Mouse (Mus musculus): ENCODE measurements around the gene Tmtc1. TPM values are rescaled to one million over a fixed set of nuclear protein-coding genes. Genes with fewer than 3 reads are reported as not detected.

The Tmtc1 gene
- polyA plus RNA-seq, 1 experiment from 2014 or later, result 0.81 TPM

- no peak overlapping the region for H3K4me2 ChIP-seq (replicated peaks; ENCODE audit: low read depth)
- H3K4me3 ChIP-seq (ENCODE audit: low read depth, low read length), result no peak overlapping the region
- no peaks in the 10 kb centered on the region for H3K4me1 ChIP-seq (replicated peaks; ENCODE audit: control insufficient read depth, insufficient read depth, low read length)
- H3K27me3 ChIP-seq (replicated peaks; ENCODE audit: control insufficient read depth, insufficient read depth, low read length), result peaks cover 23% of the 10 kb centered on the region; the same call in 1 of the 2 replicates
- no peaks in the 10 kb centered on the region for H3K36me3 ChIP-seq (ENCODE audit: control insufficient read depth, insufficient read depth)
- no peaks in the 10 kb centered on the region for H3K9me3 ChIP-seq (ENCODE audit: control insufficient read depth)
- 67% methylated on average over 3 of the region's 3 CpGs for WGBS
- ATAC-seq, result no peak
- H3K9ac ChIP-seq (ENCODE audit: low read depth, low read length), result no peak overlapping the region
- peak; percentile 33 for TF ChIP-seq CTCF (IDR thresholded peaks at IDR 0.05; ENCODE audit: low read depth)
- H3K27ac ChIP-seq (ENCODE audit: low read depth, low read length), result no peak overlapping the region
Observed at GRCm38 (mm10) chr6:148448151-148448550, 4.0 kb upstream of the Tmtc1 start.

- Histone ChIP-seq H3K27me3 (replicated peaks; ENCODE audit: control insufficient read depth, insufficient read depth, low read length) (peaks cover 40% of the 10 kb centered on the region), H3K9me3 (ENCODE audit: control insufficient read depth) (no peaks in the 10 kb centered on the region), H3K9ac (ENCODE audit: low read depth, low read length) (no peak overlapping the region), H3K27ac (ENCODE audit: low read depth, low read length) (no peak overlapping the region), H3K4me1 (replicated peaks; ENCODE audit: control insufficient read depth, insufficient read depth, low read length) (0 out of 2 replicates have a peak, but pooled peaks cover 4% of the 10 kb centered on the region), H3K4me2 (replicated peaks; ENCODE audit: low read depth) (no peak overlapping the region), H3K36me3 (ENCODE audit: control insufficient read depth, insufficient read depth) (no peaks in the 10 kb centered on the region), H3K4me3 (ENCODE audit: low read depth, low read length) (no peak overlapping the region)
- TF ChIP-seq CTCF (IDR thresholded peaks at IDR 0.05; ENCODE audit: low read depth), result no peak
- ATAC-seq, result no peak
- WGBS, result 64% methylated on average over 3 of the region's 3 CpGs
Observed at GRCm38 (mm10) chr6:148446113-148446512, 1.9 kb upstream of the Tmtc1 start.

GRCm38 (mm10) chr6:148444796-148445195, 607 bp upstream of the Tmtc1 start:
- no peak for TF ChIP-seq CTCF (IDR thresholded peaks at IDR 0.05; ENCODE audit: low read depth)
- Histone ChIP-seq H3K4me1 (replicated peaks; ENCODE audit: control insufficient read depth, insufficient read depth, low read length) (0 out of 2 replicates have a peak, but pooled peaks cover 4% of the 10 kb centered on the region), H3K27me3 (replicated peaks; ENCODE audit: control insufficient read depth, insufficient read depth, low read length) (peaks cover 42% of the 10 kb centered on the region), H3K9ac (ENCODE audit: low read depth, low read length) (peak overlapping the region; percentile 51; the same call in 1 of the 2 replicates), H3K27ac (ENCODE audit: low read depth, low read length) (no peak overlapping the region), H3K9me3 (ENCODE audit: control insufficient read depth) (no peaks in the 10 kb centered on the region), H3K4me2 (replicated peaks; ENCODE audit: low read depth) (peak overlapping the region; percentile 99), H3K36me3 (ENCODE audit: control insufficient read depth, insufficient read depth) (no peaks in the 10 kb centered on the region), H3K4me3 (ENCODE audit: low read depth, low read length) (peak overlapping the region; percentile 75)
- WGBS, result 14% methylated on average over 9 of the region's 9 CpGs
- ATAC-seq, result no peak

- H3K4me1 ChIP-seq (replicated peaks; ENCODE audit: control insufficient read depth, insufficient read depth, low read length), result 0 out of 2 replicates have a peak, but pooled peaks cover 4% of the 10 kb centered on the region
- no peak overlapping the region for H3K27ac ChIP-seq (ENCODE audit: low read depth, low read length)
- peak overlapping the region; percentile 75 for H3K4me3 ChIP-seq (ENCODE audit: low read depth, low read length)
- 2% methylated on average over 15 of the region's 15 CpGs for WGBS
- H3K4me2 ChIP-seq (replicated peaks; ENCODE audit: low read depth), result peak overlapping the region; percentile 99
- peaks cover 42% of the 10 kb centered on the region for H3K27me3 ChIP-seq (replicated peaks; ENCODE audit: control insufficient read depth, insufficient read depth, low read length)
- TF ChIP-seq CTCF (IDR thresholded peaks at IDR 0.05; ENCODE audit: low read depth), result no peak
- peak overlapping the region; percentile 51 for H3K9ac ChIP-seq (ENCODE audit: low read depth, low read length)
- ATAC-seq, result no peak
- no peaks in the 10 kb centered on the region for H3K36me3 ChIP-seq (ENCODE audit: control insufficient read depth, insufficient read depth)
- no peaks in the 10 kb centered on the region for H3K9me3 ChIP-seq (ENCODE audit: control insufficient read depth)
Observed at GRCm38 (mm10) chr6:148443291-148443725, 881 bp downstream of the Tmtc1 start.

- no peaks in the 10 kb centered on the region for H3K36me3 ChIP-seq (ENCODE audit: control insufficient read depth, insufficient read depth)
- no peak overlapping the region for H3K27ac ChIP-seq (ENCODE audit: low read depth, low read length)
- ATAC-seq, result no peak
- no peak for TF ChIP-seq CTCF (IDR thresholded peaks at IDR 0.05; ENCODE audit: low read depth)
- H3K4me3 ChIP-seq (ENCODE audit: low read depth, low read length), result peak overlapping the region; percentile 75
- peak overlapping the region; percentile 99 for H3K4me2 ChIP-seq (replicated peaks; ENCODE audit: low read depth)
- peak overlapping the region; percentile 51 for H3K9ac ChIP-seq (ENCODE audit: low read depth, low read length)
- 0 out of 2 replicates have a peak, but pooled peaks cover 4% of the 10 kb centered on the region for H3K4me1 ChIP-seq (replicated peaks; ENCODE audit: control insufficient read depth, insufficient read depth, low read length)
- peaks cover 42% of the 10 kb centered on the region for H3K27me3 ChIP-seq (replicated peaks; ENCODE audit: control insufficient read depth, insufficient read depth, low read length)
- under 1% methylated on average over 27 of the region's 27 CpGs for WGBS
- H3K9me3 ChIP-seq (ENCODE audit: control insufficient read depth), result no peaks in the 10 kb centered on the region
Observed at GRCm38 (mm10) chr6:148442671-148443290, 1.4 kb downstream of the Tmtc1 start.

GRCm38 (mm10) chr6:148441871-148442270, 2.3 kb downstream of the Tmtc1 start:
- no peak for TF ChIP-seq CTCF (IDR thresholded peaks at IDR 0.05; ENCODE audit: low read depth)
- 18% methylated on average over 5 of the region's 5 CpGs for WGBS

More at GRCm38 (mm10) chr6:148441871-148442270, 2.3 kb downstream of the Tmtc1 start:
- Histone ChIP-seq H3K9me3 (ENCODE audit: control insufficient read depth) (no peaks in the 10 kb centered on the region), H3K4me2 (replicated peaks; ENCODE audit: low read depth) (peak overlapping the region; percentile 99), H3K36me3 (ENCODE audit: control insufficient read depth, insufficient read depth) (no peaks in the 10 kb centered on the region), H3K27ac (ENCODE audit: low read depth, low read length) (no peak overlapping the region), H3K4me1 (replicated peaks; ENCODE audit: control insufficient read depth, insufficient read depth, low read length) (0 out of 2 replicates have a peak, but pooled peaks cover 4% of the 10 kb centered on the region), H3K4me3 (ENCODE audit: low read depth, low read length) (peak overlapping the region; percentile 75), H3K27me3 (replicated peaks; ENCODE audit: control insufficient read depth, insufficient read depth, low read length) (peaks cover 42% of the 10 kb centered on the region), H3K9ac (ENCODE audit: low read depth, low read length) (peak overlapping the region; percentile 34; the same call in 1 of the 2 replicates)
- no peak for ATAC-seq

Data from intestine, postnatal 0 days (tissue).